Mouse (Mus musculus) brain, embryonic 18.5 days (tissue): Measurements from ENCODE around the gene Rcc1l.
A peak's percentile ranks its signal among the peaks of the same experiment; 100 is the strongest.

Experiments
- DNase-seq: peaks from one replicate; pipeline ENCODE4 v3.0.0-alpha.2; 2012; ENCODE audit warnings: low read depth, low spot score

Gene Rcc1l

DNA sequence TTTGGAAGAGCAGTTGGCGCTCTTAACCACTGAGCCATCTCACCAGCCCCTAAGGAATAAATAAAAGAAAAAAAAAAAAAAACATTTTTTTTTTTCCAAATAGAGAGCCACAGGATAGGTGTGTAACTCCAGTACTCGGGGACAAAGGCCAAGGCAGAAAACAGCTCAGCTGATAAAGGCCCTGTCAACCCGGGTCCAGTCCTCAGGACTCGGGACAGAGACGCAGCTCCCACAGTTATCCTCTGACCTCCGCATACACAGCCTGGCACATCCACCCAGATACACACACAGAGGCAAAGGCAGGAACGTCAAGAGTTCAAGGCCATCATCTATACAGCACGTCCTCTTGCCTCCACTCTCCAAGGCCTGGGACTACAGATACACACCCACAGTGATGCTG lies 6.4 kb downstream of the Rcc1l start:
- DNase-seq = no peak

- no peak for DNase-seq
These were observed 7.3 kb downstream of the Rcc1l start for GRCm38 (mm10) chr5:134169231-134169630.

- no peak for DNase-seq
These were observed 8.5 kb downstream of the Rcc1l start for GRCm38 (mm10) chr5:134168033-134168432.

- DNase-seq = no peak
These were observed 9.9 kb downstream of the Rcc1l start for GRCm38 (mm10) chr5:134166642-134167041.

DNA sequence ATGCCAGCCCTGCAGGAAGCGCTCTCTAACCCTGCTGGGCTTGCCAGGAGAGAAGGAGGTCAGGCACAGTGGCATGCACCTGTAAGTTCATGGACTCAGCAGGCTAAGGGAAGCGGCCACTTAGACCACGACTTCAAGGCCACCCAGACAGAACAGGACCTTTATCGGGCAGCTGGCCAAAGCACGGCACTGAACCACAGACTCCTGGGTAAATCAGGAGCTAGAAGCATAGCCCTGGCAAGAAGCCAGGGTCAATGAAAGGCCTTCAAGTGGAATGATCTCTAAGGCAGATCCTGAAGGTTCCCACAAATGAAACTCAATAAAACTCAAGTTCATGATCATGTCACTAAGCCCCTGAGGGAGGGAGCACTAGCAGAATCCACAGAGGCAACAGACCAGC lies 11.9 kb downstream of the Rcc1l start:
- DNase-seq = no peak

DNA sequence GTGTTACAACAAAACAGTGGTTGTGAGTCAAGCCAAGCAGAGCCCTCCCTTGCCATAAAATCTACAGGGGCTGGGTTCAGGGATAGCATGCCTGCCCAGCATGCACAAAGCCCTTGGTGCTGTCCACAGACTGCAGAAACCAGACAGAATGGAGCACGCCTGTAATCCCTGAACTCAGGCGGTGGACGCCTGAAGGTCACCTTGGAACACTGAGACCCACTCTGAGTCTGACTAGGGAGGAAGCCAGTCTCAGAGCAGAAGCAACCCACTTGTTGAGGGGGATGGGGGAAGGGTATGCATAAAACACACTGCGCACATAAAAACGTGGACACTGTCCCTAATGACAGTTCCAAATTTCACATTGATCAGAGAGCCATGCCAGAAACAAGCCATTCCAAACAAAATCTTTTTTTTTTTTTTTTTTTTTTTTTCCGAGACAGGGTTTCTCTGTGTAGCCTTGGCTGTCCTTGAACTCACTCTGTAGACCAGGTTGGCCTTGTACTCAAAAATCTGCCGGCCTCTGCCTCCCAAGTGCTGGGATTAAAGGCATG lies 20.6 kb downstream of the Rcc1l start:
- DNase-seq = no peak

DNA sequence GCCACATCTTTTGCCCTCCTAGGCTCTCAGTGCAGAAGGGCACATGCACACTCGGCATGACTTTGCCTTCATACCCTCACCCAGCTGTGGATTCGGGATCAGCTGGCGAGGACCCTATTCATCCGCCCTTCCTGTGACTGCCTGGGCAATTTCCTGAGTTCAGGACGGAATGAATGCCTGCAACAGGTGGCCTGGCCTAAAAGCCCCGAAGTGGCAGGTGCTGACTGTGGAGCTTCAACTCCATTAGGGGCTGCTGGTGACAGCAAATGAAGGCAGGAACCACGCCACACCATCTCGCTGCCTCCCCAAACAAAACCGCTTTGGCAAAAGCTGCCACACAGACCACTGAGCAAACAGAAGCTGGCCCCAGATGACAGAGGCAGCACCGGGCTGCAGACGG lies 24.7 kb downstream of the Rcc1l start:
- DNase-seq = no peak

- no peak for DNase-seq
These were observed 28.4 kb downstream of the Rcc1l start for GRCm38 (mm10) chr5:134148153-134148552.

DNA sequence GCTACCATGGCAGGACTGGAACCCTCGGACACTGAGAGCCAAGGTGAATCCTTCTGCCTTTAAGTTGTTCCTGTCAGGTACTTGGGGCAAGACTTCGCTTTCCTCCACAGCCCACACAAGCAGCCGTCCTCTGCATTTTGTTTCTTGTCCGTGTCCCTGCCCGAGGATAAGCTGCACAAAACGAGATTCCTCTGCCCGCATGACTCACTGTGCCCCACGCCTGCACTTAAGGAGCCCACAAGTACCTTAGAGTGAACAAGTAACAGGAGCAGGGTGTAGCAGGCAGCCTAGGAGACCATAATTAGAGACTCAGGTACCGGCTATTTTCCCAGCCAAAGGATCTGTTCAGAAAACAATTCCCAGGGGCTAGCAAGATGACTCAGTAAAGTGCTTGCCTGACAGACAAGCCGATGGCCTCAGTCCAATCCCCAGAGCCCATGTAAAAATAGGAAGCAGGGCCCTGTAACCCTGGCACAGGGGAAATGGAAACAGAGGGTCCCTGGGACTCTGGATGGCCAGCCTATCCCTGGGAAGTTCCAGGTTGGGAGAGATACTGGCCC lies 29.3 kb downstream of the Rcc1l start:
- DNase-seq = no peak

GRCm38 (mm10) chr5:134144986-134145385 lies 31.6 kb downstream of the Rcc1l start:
- DNase-seq = no peak

GRCm38 (mm10) chr5:134142381-134142780 lies 34.2 kb downstream of the Rcc1l start:
- DNase-seq = no peak

GRCm38 (mm10) chr5:134141236-134141635 lies 35.3 kb downstream of the Rcc1l start:
- no peak for DNase-seq

GRCm38 (mm10) chr5:134139429-134139828 lies 37.1 kb downstream of the Rcc1l start:
- no peak for DNase-seq

- DNase-seq = no peak
These were observed 38.6 kb downstream of the Rcc1l start for GRCm38 (mm10) chr5:134137933-134138332.

DNA sequence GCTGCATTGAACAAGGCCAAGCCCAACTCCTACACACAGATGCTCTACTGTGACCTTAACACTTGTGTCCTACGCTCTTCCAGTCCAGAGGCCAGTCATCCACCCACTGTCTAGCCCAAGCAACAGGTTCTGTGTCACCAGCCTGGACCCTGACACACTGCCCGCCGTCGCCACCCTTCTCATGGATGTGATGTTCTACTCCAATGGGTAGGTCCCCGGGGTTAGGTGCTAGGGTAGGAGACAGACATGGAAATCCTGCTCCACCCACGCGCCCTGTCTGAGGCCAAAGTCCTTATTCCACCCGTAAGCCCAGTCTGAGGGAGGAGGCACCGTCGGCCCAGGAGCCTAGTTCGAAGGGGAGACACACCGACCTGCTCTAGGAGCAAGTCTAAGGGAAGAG lies 40.6 kb downstream of the Rcc1l start:
- no peak for DNase-seq

- DNase-seq = peak; percentile 10
These were observed 45.0 kb downstream of the Rcc1l start for GRCm38 (mm10) chr5:134131586-134131985.

DNA sequence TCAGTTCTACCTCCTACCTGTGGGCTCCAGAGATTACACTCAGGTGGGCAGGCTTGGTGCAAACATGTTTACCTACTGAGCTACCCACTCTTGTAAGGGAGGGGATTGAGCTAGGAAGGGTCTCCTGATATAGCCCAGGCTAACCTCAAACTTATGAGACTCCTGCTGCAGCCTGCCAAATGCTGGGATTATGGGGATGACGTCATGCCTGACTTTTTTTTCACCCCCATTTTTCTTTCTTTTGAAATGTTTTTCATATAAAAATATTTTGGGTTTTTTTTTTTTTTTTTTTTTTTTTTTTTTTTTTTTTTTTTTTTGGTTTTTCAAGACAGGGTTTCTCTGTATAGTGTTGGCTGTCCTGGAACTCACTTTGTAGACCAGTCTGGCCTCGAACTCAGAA lies 50.3 kb downstream of the Rcc1l start:
- DNase-seq = no peak

GRCm38 (mm10) chr5:134123846-134124245 lies 52.7 kb downstream of the Rcc1l start:
- no peak for DNase-seq

GRCm38 (mm10) chr5:134121893-134122259 lies 54.7 kb downstream of the Rcc1l start:
- no peak for DNase-seq

DNA sequence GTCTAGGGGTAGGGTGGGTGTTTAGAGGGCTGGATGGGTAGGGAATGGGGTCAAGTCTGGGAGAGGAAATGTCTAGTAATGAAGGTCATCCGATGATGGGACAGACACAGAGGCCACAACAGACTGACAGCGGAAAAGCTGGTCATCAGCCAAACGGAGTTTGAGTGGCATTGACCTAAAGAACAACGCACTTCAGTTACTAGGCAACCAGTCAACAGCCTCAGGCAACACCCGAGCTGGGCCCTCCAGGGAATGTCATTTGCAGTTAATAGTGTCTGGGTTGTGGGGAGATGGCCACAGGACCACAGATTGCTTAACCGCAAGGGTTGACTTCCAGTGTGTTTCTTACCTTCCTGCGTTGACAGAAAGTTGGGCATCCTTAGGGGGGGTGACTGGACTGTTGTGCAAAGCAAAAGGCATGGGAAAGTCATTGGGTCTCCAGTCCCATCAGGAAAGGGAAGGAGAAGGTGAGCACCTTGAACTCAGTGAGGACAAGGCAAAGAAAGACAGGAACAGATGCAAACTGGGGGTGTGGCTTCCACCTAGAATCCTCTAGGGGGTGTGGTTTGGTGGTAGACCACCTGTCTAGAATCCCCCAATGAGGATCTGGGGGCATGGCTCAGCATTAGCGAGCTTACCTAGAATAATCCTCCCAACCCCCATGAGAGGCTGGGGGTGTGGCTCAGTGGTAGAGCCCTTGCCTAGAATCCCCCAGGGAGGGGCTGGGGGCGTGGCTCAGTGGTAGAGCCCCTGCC lies 55.3 kb downstream of the Rcc1l start:
- DNase-seq = no peak

- no peak for DNase-seq
These were observed 56.4 kb downstream of the Rcc1l start for GRCm38 (mm10) chr5:134120135-134120534.

DNA sequence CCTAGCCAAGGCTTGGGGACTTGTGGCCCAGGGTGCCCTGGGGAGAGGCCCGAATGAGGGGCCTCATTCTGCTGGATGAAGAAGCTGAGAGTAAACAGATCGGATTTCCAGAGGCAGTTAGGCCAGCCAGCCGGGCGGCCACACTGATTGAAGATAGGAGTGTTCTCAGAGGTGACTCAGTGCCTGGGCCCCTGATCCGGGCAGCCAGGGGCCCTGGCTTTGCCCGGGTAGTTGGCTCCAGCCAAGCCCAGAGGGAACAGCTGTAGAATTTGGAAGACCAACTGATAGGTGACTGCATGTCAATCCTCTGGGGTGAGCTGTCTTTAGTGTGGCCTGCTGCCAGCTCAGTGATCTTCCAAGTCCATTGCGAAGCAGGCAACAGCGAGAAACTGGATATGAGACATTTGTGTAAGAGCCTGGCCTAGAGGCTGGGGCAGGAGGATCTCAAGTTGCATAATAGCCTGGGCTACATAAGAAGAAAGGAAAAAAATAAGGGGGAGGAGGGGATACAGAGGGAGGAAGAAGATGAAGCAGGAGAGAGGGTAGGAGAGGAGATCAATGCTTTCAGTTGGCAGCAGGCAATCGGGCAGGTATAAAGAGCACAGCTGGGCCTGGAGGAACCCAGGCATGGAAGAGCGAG lies 57.0 kb downstream of the Rcc1l start:
- DNase-seq = no peak
